Mouse (Mus musculus) NIH3T3 (cell line): ENCODE results near the gene Trpm3.

Experiments
- DNase-seq: peaks from one replicate; pipeline ENCODE4 v3.0.0-alpha.2; 2012; ENCODE audit warnings: low read depth

The Trpm3 gene

DNA sequence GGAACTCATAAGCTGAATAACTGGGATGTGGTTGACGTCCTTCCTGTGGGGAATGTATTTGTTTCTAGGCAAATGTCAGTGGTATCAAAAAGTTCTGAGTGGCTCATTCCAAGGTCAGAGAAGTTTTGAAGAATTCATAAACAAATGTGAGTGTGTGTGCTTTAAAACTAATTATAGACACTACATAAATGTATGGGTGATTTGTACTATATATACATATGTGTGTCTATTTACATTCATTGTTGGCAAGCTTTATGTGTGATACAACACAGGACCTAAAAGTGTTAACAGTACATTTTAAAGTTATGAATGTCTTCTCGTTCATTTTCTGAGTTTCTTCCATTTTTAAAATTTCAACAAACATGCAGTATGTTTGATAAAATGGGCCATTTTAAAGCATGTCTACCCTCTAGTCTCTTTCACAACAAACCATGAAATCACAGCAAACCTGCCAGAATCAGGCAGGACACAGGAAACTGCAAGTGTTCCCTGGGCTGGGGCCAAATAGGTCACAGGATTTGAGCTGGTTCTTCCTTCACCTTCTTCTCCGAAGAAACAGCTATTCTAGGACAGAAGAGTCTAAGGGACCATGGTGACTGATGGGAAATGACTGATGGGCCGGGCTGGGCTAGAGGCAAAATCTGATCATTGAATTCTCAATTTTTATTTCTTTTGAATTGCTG is 334.3 kb downstream of the Trpm3 start:
- no peak for DNase-seq

DNA sequence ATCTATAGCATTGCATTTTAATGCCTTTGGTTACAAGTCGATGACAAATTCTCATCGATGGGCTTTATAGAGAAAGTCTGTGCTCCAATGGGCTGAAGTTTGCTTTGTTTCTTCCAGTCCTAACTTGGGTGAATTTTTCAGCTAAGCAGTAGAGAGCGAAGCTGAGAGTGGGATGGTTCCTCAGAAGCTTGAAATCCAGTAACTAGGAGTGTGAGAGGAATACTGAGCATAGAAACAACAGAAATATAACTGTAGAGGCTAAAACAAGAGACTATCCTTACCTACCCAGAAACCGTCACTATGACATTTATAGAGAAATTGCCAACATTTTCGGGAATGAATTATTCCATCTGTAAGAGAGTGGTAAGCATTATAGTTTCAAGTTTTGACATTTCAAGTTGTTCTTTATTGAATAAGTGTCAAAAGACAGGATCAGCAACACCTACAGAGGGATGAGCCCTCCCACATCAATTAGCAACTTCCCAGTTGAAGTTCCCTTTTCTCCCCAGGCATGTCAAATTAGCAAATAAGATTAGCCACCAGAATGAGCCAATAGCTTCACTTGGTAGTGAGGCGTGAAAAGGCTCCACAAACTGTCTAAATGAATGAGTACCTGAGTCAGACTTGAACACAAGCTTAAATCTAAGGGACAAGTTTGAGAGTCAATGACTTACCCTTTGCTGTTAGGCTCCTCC is 339.6 kb downstream of the Trpm3 start:
- no peak for DNase-seq

DNA sequence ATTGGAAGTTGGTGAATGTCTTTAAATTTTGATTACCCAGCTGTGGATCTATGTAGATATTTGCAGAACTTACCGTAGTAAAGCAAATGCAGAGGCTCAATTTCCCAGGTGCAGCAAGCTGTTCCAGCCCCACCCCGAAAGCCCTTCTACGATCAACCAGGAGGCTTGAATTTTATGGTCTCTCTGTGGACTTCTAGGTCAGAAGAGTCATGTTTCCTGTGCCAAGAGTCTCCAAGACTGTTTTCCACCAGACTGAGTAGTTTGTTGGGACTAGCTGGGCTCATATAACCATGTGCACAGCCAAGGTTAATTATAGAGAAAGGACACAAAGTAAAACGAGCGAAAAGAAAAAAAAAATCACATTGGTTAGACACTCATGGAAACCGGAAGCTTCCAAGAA is 364.6 kb downstream of the Trpm3 start:
- no peak for DNase-seq

DNA sequence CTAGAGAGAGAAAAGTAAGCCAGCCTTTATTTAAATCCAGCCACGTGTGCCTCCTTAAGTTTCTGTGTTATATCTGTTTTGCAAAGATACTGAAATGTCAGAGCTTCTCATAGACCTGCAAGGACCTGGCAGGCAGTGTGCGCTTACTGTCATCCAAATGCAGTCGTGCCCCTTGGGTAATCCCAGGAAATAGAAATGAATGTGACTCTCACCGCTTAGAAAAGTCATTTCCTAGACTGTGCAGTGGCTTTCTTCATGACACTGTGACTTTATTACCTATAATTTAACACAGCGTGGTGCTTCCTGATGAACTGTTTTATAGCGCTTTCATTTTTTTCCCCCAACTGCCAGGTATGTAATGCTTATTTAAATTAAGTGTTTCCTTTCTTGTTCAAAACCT is 379.7 kb downstream of the Trpm3 start:
- DNase-seq = no peak

DNA sequence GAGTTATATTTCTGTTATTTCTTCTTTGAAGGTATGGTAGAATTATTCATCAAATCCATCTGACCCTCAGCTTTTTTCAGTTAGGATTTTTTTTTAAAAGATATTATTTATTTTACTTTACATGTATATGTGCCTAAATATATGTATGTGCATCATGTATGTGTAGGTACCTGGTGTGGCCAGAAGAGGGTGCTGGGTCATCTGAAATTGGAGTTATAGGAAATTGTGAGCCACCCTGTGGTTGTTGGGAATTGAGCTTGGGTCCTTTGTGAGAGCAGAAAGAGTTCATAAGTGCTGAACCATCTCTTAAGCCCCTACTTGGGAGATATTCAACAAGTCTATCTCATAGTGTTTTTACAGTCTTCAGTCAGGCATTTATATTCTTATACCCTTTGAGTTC is 389.1 kb downstream of the Trpm3 start:
- no peak for DNase-seq

DNA sequence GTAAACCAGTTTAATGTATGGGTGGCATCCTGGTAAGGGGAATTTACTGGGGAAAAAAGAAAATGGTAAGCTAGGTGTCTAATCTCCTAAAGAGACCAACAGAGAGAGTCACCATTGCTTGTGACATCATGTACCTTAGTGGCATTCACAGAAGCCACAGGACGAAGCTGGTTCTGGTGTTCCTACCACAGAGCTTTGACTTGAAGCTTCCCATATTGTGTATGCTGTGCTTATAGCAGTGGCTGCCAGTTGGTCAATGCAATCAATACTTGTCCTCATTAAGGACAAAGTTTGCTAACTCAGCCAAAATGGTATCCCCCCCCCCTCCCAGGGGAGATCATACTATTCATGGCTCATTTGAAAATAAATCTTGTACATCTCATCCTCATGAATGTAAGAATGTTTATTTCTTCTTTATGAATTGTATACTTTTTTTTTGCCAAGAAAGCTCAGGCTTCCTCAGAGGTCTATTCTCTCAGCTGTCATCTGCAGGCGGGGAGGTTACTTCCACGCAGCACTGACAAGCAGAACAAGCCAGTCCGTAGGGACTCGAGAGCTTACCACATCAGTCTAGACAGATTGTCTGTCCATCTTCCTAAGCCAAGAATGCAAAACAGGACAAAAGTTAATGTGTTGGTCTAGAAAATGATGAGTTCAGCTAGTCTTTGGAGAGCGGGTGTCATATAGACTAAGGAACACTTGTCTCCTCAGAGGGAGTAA is 404.3 kb downstream of the Trpm3 start:
- no peak for DNase-seq

DNA sequence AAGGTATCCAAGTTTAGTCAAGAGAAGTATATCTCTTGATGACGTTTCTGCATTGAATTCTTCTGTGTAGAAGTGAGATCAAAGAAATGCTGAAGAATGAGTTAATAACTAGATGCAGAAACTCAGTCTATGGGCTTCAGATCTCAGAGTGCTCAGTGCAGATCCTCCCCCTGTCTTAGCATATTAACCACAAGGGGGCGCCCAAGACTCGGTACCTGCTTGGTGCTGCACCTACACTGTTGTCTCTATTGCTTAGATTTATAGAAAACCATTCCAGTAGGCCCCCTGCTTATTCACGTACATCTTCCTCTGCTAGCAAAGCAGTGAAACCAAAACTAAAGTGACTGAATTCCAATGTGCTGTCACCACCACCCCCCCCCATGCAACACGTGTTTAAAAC is 413.3 kb downstream of the Trpm3 start:
- peak; percentile 64 for DNase-seq

DNA sequence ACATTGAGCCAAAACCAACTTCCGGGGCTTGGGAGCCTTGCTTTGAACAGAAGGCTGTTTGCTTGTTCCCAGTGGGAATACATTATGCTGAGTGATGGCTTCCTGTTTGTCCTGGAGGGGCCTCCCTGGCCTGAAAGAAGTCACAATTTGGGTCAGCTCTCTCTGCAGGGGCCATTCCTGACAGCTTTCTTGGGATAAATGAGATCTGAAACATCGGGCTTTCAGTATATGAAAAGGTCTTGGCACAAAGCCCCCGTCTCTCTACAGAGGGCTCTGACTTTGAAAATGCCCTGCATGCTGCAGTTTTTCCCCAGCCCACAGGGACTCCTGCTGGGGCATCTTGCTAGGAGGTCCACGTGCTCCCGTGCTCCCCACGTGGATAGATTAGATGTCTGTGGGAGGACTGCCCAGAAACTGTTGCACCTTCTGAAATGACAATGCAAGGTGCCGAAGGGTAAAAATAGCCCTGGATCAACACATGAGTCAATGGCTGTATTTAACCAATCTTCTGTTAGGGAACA is 415.6 kb downstream of the Trpm3 start:
- no peak for DNase-seq

DNA sequence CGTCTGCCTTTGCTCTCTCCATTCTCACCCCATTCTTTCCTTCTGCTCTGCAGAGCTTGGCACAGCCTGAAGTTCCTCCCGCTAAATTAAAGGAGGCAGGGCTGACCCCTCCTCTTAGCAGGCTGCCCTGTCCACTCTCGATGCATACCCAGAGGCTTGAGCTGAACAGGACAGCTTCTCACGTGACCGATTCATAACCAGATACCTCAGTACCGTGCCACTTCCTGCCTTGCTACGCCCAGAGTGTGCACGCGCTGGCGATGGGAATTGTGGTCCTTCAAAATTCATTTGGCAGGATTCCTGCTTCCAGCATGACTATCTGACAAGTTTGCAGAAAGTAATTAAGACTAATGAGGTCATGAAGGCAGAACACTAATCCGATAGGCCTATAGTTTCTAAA is 433.6 kb downstream of the Trpm3 start:
- DNase-seq = no peak

DNA sequence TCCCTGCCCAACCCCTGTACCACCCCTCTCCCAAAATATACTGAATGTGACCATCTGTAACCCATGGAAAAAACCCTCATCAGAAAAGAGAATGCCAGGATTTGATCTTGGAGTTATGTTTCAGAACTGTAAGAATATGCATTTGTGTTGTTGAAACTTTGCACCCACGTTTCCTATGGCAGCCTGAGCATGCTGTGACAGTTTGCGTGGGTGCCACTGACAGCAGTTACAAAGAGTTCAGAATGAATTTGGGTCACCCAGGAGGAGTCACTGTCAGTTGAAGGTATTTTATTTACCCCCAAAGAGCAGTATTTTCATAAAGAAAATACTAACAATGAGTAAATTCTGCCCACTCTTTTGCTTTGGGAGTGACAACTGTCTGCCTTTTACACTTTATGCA is 434.0 kb downstream of the Trpm3 start:
- no peak for DNase-seq

DNA sequence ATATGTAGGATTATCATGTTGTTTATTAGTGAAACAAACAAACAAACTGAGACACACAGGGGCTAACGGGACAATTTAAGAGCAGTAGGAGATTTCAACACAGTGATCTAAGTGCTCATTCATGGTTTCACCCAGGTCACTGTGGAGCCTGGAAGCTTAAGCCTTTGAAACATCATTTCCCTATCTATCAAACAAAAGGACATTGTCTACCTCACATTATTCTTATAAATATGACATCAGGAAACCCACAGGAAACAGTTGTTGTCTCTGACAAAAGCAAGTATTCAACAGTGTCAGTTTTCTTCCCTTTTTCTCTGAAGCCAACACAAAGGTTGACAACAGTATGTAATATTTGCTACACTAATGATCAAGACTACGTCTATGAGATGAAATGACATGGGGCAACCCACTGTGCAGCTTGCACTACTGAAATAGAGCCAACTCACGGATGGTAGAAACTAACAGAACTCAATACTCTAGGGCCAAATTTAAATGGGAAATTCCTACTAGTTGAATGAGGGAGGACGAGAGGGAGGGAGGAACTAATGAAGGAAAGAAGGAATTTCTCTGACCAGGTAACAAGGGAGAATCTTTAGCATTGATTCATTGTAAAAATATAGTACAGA is 443.4 kb downstream of the Trpm3 start:
- DNase-seq = no peak

DNA sequence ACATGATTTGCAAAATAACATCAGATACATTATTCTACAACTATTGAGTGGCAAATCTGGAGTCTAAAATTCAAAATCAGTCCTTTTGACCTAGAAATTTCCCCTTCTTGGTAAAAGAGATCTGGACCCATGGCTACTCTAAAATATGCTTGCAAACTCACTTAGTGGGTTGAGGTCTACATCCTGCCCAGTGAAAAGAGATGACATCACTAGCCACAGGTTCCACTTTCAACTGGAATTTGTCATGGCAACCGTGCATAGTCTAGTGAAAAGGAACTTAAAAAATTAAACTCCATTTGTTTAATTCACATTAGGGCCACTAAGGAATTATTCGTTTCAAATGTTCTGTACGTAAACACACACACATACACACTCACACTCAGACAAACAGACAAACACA is 455.6 kb downstream of the Trpm3 start:
- DNase-seq = no peak

DNA sequence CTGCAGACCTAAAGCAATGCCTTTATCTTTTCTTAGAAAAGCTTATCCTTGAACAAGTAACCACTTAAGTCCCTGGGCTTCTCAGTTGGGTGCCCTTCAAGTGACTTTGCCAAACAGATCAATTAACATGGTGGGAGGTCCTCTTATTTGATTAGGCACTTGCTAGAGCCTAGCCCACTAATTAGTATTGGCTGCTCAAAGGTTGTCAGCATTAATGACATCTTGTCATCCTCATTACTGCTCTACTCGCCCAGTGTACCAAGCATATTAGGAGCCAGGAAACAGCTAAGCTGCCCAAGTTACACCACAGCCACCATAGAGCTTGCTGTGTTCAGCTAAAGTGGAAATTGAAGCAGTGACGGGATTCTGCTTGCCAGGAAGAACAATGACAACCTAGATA is 456.4 kb downstream of the Trpm3 start:
- DNase-seq = no peak

DNA sequence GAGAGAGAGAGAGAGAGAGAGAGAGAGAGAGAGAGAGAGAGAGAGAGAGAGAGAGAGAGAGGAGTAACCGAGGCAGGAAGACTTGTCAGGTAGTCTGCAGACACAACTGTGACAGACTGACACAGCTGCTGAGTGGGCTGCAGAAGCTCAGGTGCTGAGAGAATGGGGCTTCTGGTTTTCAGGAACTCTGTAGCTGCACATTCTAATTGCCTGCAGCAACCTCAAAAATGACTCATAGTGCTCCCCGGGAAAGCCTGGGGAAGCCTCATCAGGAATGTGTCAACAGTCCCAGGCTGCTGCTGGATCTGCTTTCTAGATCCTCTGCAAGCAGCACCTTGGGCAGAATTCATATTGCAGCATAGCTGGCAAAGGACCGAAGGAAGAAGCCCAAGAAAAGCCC is 457.9 kb downstream of the Trpm3 start:
- peak; percentile 7 for DNase-seq

DNA sequence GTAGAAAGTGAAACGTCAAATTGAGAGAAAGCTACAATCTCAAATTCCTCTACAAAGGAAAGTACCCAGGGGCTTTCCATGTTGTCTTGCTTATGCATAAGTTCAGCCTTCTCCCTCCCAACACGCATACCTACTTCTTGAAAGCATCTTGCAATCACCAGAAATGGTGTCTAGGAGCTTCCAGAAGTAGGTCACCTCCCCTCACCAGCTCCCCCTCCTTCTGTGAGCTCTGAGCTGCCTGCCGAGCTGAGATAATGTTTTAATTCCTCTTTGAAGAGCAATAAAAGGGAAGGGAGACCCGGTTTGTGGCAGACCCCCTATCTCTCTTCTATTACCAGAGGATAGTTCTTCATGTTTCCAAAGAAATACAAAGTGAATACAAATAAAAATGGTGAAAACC is 465.5 kb downstream of the Trpm3 start:
- no peak for DNase-seq

DNA sequence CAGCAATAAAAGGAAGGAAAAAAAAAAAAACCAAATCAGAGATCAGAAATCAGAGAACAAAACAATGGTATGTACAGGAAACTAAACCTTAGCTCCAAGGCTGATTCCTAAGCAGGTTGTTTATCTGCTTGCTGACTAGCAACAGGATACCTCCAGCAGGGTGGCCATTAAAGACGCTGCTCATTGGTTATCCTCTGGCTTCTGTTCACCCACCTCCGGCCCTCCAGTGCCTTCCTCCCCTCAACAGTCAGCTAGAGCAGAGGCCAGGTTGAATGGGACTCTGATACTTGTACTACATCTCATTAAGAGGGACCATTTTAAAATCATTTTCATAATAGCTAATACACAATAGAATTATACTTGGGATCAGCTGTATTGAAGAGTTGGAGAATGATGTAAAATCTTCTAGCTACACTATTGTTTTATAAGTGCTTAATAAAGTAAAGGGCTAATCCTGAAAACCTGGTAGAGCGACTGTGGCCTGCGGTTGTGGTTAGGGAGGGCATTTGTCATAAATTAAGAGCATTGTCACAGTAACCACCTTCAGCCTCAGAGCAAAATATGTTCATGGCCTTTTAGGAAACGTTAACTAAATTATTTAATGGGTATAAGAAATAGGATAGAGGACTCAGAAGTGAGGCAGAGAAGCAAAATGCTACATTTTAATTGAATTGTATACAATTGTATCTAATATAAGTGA is 469.3 kb downstream of the Trpm3 start:
- no peak for DNase-seq

DNA sequence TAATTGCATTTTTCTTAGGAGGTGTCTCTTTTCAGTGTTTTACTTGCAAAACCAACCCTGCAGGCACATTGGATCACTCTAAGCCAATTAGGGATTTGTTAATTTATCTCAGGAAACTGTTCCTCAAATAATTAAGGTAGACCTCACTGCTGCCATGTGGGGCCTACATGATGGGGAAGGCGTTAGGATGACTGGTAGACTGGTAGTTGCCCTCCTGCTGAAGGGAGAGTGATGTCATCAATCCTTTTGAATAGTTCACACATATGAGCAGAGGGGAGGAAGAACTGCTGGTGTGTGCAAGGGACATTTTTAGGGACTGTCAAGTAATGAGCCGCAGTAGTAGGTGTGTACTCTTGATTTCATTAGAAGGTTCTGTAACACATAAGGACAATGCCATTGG is 472.8 kb downstream of the Trpm3 start:
- DNase-seq = no peak

DNA sequence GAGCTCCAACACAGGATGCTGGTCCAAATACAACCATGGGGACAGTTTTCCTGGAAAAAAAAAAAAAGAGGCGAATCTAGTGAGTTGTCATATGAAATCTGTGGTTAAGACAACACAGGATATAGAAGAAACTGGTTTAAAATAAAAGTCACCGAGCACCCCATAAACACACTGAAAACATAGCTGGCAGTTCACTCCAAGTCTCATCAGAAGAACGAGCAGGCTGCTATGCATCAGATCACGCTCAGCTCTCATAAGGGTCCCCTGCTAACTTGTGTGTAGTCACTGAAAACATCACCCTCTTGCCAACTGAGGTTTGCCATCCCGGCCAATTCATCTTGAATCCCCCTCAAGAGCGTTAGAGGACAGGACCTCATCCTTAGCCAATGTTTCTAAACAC is 476.5 kb downstream of the Trpm3 start:
- DNase-seq = no peak

DNA sequence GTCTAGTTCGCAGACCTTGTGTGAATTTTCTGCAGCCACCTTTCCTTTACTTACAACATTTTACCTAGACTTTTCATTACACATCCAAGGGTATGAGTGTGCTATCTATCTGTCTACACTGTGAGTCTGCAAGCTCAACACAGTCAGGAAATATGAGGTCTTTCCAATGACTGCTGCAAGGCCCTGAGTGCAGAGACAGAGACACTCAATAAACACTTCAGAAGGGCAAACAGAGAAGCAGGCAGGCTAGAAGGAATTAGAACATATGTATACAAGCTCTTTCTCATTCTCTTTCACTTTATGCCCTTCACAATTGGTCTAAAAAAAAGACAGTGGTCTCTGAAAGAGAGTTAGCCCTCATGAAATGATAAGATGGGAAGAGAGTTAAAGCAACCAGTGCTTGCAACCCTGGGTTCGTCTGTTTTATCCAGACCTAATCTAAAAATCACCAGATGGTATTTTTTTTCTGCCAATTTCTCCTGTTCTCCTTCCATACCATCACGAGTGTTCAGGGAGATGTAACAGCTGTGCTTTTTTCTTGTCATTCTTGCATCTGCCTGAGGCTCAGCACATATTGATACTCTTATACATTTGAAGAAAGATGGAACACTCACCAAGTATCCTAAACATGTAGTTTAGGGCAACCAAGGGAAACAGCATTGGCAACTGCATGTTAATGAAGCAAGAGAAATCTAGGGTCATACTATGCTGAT is 486.1 kb downstream of the Trpm3 start:
- no peak for DNase-seq

DNA sequence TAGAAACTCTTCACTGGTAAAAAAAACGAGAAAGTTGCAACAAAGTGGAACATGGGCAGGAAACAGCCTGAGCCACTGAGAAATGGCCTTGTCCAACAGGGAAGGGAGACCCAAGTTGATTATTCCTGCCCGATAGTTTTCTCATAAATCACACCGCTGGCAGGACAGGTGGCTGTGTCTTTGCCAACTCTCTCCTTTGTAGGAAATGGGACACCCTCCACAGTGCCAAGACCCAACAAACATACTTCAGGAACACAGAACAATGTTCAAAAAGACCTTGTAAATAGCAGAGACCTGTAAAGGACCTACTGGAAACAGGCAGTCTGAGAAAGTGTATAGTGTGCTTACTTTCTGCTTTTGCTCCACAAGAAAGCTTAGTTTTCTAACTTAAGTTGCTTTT is 490.0 kb downstream of the Trpm3 start:
- no peak for DNase-seq

DNA sequence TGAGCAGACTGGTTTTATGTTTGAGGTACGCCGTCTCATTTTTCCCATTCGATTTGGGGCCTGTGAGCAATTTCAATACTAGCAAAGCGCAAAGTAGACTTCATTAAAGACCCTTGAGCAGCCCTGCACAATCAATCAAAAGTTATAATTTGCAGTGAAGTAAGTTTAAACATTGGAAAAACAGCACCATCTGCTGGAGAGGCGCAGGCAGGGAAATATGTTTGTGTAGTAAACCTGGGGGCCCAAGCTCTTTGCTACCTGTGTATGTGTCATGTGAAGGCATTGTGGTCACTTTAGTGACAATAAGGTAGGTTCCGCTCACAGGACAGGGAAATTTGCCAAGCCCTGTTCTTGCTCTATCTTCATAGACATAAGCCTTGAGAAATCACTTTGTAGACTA is 492.5 kb downstream of the Trpm3 start:
- DNase-seq = peak; percentile 18
